Mouse (Mus musculus) MN1 (cell line): ENCODE results near the gene Stx19.

Experiments
- DNase-seq: peaks from one replicate; pipeline ENCODE4 v3.0.0-alpha.2; 2016; ENCODE audit warnings: low spot score

Stx19 gene

GRCm38 (mm10) chr16:62814491-62814890 lies at the start of gene Stx19:
Stx19 (plus strand) TSS chr16:62814676.
- no peak for DNase-seq

DNA sequence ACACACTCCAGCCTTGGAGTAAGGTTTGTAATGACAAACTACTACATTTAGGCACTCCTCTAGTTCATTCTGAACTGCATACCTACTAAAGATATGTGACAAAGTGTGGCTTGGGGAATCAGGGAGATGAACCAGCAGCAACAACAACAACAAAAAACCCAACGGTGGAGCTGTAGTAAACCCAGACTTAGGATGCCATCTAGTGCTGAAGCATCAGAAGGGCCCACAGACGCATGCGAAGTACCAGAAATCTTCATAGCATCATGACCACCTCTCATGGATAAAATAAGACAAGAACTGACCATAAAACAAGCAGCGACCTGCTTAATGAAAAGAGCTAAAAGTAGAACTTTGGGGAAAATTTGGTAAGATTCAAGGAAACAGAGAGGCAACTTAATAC lies 41.0 kb upstream of the Stx19 start:
- no peak for DNase-seq

- DNase-seq = no peak
These were observed 38.4 kb upstream of the Stx19 start for GRCm38 (mm10) chr16:62776034-62776433.

DNA sequence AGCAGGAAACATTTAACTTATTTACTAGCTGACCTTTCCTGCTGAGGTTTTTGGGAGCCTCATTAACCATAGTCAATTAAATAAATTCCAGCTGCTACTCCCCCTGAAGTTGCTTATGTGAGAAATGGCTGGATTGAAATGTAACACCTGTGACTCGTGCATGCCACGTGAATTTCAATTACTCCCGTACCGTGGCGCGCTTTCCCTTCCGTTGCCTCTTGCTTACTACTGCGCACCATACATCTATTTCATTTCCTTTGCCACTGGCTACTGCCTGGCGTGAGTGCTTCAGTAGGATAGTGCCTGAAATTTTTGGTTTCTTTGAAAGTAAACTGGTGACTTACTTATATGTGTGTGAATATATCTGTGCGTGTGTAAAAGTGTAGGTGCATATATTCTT lies 36.2 kb upstream of the Stx19 start:
- no peak for DNase-seq

GRCm38 (mm10) chr16:62782229-62782628 lies 32.2 kb upstream of the Stx19 start:
- peak; percentile 22 for DNase-seq

DNA sequence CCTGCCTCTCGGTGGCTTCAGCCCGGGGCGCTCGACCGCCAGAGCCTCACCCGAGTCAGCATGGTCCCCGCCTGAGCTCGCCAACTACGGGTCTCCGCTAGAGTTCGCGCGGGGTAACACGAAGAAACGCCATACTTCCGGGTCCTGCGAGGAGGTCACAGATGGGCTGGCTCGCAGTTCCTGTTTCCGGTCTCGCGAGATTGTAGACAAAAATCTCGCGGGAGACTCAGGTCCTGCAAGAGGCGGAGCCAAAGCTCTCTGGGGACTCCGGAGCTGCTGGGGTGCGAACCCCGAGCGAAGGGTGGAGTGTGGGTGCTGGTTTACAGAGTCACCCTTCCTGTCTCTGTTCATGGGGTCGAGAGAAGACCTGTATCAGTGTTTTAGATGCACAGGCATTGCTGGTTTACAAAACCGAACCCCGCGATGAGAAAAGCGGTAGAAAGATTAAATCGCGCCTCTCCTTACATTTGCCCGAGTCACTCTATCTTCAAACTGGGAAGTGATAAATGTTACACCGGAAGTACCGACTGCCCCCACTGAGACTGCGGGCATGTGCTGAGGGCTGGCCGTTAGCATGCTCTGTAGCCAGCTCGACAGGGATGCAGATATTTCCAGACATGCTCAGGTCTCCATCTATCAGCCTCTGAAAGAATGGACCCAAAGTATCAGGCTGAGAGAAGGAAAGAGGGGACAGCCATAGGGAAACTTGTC lies 27.7 kb upstream of the Stx19 start, which contains the start of gene Nsun3:
TSS of gene Nsun3 (minus strand) at position 198 of the 711 bp plus-strand sequence.
- peak; percentile 98 for DNase-seq

DNA sequence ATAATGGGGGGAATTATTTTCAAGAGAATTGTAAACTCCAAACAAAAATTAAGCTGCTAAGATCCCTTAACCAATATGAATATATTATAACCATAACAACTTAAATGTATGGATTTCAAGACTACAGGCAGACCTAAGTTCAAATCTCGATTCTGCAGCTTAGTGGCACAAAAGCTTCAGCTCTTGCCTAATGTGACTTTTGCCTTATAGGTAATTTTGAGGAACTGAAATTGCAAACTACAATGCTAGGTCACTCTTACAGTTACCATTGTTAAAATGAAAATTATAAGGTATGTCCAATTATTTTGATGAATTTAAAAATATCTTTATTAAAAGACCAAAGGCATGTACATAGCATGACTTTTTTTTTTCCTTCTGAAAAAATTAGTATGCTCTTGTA lies 17.9 kb upstream of the Stx19 start:
- no peak for DNase-seq

DNA sequence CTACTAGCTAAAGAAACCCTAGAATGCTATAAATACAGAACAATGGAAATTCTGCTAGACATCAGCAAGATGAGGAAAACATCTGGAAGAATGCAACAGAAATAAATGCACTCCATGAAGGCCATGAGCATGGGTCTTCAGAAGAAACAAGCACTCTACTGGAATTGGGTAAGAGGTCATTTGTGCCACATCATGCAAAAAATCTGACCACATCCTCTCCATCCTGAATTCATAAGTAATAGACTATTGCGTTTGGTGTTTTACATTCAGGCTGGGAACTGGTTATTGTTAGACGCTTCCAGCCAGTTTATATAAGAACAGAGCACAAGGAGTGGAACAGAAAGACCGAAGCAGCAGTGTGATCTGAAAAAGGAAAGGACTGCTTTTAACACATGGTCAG lies 15.7 kb upstream of the Stx19 start:
- no peak for DNase-seq

GRCm38 (mm10) chr16:62799426-62799825 lies 15.1 kb upstream of the Stx19 start:
- no peak for DNase-seq

DNA sequence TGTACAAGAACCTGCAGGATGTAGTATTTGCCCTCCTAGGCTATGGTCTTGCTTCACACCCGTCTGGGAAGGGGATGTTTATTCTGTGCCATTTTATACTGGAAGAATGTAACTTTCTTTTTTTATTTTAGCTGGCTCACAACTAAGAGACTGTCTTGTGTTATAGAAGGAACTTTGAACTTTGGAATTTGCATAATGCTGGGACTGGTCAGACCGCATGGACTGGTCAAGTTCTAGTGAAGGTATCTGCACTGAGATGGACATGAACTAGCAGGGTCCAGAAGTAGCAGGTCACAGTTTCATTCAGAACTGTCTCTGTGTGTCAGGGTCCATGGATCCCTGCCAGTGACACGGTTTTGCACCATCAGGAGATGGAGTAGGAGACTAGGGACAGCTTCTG lies 14.6 kb upstream of the Stx19 start:
- no peak for DNase-seq

GRCm38 (mm10) chr16:62804621-62805020 lies 9.9 kb upstream of the Stx19 start:
- DNase-seq = no peak

- DNase-seq = no peak
These were observed 7.1 kb upstream of the Stx19 start for GRCm38 (mm10) chr16:62807249-62807979.

- DNase-seq = no peak
These were observed 3.6 kb upstream of the Stx19 start for GRCm38 (mm10) chr16:62810855-62811254.

DNA sequence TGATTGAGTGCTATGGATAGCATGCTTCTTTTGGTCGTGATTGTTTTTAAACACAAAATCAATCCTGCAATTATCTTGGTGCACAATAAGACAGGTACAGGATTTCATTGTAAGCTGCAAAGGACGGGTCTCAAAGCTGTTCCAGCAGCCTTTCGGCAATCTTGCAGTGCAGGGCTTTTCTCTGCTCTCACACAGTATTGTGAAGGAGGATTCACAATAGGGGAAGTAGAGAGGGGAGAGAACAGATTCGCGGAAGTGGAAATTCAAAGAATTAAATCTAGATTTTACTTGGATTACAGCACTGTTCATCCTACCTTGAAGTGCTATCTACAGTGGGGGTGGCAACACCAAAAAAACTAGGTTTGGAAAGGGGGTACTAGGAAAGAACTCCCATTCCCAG lies 686 bp upstream of the Stx19 start:
- DNase-seq = no peak

GRCm38 (mm10) chr16:62822472-62822871 lies 8.0 kb downstream of the Stx19 start:
- DNase-seq = no peak

DNA sequence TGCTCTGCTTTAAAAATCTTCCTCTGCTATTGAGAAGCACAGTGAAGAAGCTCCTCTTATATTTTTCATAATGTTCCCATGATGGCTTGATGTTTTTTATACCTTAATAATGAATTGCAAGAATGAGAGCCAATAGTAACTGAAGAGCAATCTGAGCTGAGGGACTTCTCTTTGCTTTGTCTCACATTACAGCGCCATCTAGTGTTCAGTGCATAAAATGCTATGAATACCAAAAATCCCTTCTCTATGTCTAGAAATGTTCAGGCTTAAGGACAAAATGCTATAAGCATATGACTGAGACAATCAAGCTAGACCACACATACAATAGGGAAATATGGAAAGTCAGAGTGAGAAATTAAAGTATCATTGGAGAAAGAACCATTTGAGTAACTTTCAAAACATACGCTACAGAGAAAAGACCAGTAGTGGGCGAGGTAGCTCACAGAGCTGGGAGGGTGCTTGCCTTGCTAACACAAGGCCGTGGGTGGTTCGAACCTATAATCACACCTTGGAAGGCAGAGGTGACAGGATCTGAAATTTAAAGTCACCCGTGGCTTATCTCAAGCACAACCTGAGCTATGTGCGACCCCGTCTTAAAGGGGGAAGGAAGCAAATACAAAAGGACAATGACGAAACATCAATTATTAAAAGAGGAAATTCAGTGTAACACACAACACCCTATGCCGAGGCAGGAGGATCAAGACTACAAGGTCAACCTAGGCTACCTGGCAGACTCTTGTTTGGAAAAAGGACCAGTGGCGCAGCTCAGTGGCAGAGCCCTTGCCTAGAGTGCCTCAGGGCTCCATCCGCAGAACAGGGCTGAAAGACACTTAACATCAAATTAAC lies 11.9 kb downstream of the Stx19 start:
- peak; percentile 65 for DNase-seq

DNA sequence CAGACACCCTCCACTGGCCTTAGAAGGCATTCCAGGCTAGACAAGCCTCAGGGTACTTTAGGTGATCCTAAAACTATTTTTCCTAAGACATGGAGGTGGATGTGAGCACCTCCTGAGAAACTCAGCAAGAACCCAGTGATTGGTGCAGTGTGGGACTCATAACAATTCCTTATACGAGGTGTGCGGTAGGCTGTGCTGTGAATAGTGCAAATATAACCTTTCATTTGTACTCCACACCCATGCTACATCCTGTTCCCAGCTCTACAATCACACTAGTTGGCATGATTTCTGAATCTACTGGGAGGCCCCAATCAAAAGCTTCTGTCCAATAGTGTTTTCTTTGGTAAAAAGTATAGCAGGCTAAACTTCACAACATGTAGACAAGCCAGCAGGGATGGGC lies 17.6 kb downstream of the Stx19 start:
- DNase-seq = no peak

DNA sequence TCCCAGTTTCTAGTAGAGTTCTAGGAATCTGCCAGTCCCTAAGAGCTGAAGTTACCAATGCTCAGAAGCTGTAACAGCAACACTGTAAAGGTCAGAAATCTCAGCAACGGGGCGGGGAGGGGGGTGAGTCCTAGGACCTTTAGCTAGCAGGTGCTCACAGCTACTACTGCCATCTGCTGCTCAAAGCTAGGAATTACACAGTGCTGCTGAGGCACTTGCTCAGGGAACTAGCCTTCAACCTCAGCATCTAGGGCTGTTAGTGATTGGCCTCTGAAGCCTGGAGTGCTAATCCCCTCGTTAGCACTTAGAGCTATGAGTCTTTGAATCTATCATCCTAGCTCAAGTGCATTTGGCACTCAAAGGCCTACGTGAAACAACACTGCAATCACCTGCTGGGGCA lies 18.0 kb downstream of the Stx19 start:
- peak; percentile 56 for DNase-seq

DNA sequence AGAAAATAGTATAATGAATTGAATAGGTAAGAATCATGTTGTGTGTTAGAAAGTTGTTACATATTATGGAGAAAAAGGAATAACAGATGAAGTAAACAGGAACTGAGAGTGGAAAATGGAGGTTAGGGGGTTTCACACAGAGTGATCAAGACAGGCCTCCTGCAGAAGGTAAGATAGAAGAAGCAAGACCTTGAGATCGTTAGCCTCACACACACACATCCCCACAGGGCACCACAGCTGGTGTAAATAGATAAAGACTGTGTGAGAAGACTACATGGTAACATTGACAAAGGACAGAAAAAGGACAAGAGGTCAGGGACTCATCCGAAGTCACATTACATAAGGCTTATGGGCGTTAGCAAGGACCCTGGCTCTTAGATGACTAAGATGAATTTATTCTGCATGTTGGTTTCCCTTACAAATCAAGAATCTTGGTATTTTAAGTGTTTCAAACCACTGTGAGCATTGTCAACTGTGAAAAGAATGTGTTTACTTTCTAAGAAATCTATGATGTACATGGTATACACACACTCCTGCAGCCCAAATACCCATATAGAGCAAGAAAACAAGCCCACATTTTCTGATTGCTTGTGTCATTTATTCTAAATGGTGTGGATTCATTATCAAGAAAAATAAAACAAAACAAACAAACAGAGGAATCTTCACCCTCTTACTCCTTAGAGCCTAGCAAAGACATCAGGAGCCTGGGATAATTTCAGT lies 19.7 kb downstream of the Stx19 start:
- no peak for DNase-seq

- no peak for DNase-seq
These were observed 30.9 kb downstream of the Stx19 start for GRCm38 (mm10) chr16:62845341-62845740.

- peak; percentile 98 for DNase-seq
These were observed 32.2 kb downstream of the Stx19 start, which contains the start of gene Arl13b for GRCm38 (mm10) chr16:62846498-62847312. Arl13b (minus strand) TSS chr16:62847040.
